Mouse (Mus musculus): ENCODE measurements around the gene Ptgir.

Gene Ptgir

GRCm38 (mm10) chr7:16918014-16918413, 11.7 kb downstream of the Ptgir start:
- peak; percentile 67 for DNase-seq

GRCm38 (mm10) chr7:16918670-16919069, 12.4 kb downstream of the Ptgir start:
- DNase-seq, result peak; percentile 55

GRCm38 (mm10) chr7:16919395-16920149, 13.3 kb downstream of the Ptgir start:
- peak; percentile 60 for DNase-seq

- peak; percentile 65 for DNase-seq
Measured at GRCm38 (mm10) chr7:16920150-16920579, 13.9 kb downstream of the Ptgir start.

GRCm38 (mm10) chr7:16920818-16921791, 14.8 kb downstream of the Ptgir start:
- peak; percentile 68 for DNase-seq

- DNase-seq, result peak; percentile 68
Measured at GRCm38 (mm10) chr7:16921881-16922335, 15.6 kb downstream of the Ptgir start.

GRCm38 (mm10) chr7:16922360-16922973, 16.2 kb downstream of the Ptgir start:
- peak; percentile 78 for DNase-seq

- peak; percentile 84 for DNase-seq
Measured at GRCm38 (mm10) chr7:16923283-16924036, 17.2 kb downstream of the Ptgir start.

- peak; percentile 100 for DNase-seq
Measured at GRCm38 (mm10) chr7:16924037-16924834, 17.9 kb downstream of the Ptgir start, which contains the start of gene Calm3. Calm3 (minus strand) TSS chr7:16924114.

GRCm38 (mm10) chr7:16928341-16928740, 22.1 kb downstream of the Ptgir start:
- DNase-seq, result no peak

GRCm38 (mm10) chr7:16930850-16931249, 24.6 kb downstream of the Ptgir start:
- peak; percentile 91 for DNase-seq

- DNase-seq, result peak; percentile 95
Measured at GRCm38 (mm10) chr7:16931968-16932627, 25.8 kb downstream of the Ptgir start.

GRCm38 (mm10) chr7:16932704-16933577, 26.7 kb downstream of the Ptgir start:
- peak; percentile 89 for DNase-seq

- DNase-seq, result peak; percentile 54
Measured at GRCm38 (mm10) chr7:16937312-16937711, 31.0 kb downstream of the Ptgir start.

- DNase-seq, result peak; percentile 57
Measured at GRCm38 (mm10) chr7:16938117-16938791, 32.0 kb downstream of the Ptgir start.

- DNase-seq, result no peak
Measured at GRCm38 (mm10) chr7:16940292-16940691, 34.0 kb downstream of the Ptgir start.

- DNase-seq, result no peak
Measured at GRCm38 (mm10) chr7:16942861-16943260, 36.6 kb downstream of the Ptgir start.

- peak; percentile 92 for DNase-seq
Measured at GRCm38 (mm10) chr7:16944061-16944807, 37.9 kb downstream of the Ptgir start, which contains the start of gene Pnmal2. Pnmal2 (plus strand) TSS chr7:16944682.
